Mouse (Mus musculus): ENCODE results near the gene Samd5.

DNA sequence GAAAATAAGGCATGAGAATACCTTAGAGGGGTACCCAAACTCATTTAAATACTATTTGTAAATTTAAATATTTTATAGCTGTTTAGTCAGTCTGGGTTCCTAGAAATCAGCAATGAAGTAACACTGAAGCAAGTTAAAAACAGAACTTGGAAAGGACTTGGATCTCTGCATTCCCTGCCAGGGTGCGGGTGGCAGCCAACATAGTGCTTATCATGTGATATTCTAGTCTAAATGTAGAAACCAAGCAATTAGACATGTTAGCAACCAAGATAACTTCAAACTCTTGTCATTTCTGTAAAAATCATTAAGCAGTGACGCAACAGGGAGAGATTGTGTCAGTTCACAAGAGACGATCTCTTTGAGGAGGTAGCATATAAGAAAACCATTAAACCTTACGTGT, 32.9 kb downstream of the Samd5 start:
- TF ChIP-seq CTCF (IDR thresholded peaks at IDR 0.05; ENCODE audit: low read depth) (no peak), EP300 (IDR thresholded peaks at IDR 0.05; ENCODE audit: low read depth) (no peak)
